Mouse (Mus musculus): ENCODE data around the gene Ccl20.

GRCm38 (mm10) chr1:83141510-83141909 is 24.9 kb downstream of the Ccl20 start:
- TF ChIP-seq GATA1 (IDR thresholded peaks at IDR 0.05; ENCODE audit: borderline replicate concordance, low read length) (no peak), FLI1 (IDR thresholded peaks at IDR 0.05; ENCODE audit: low read length) (no peak)
